Mouse (Mus musculus) embryonic stem cell, embryonic (primary cell): ENCODE data around the gene Dnajb9.

Experiments
- CTCF ChIA-PET, 4 experiments: fragments of 300-600 bp in 2 of 4; fragments of 350-600 bp in 2 of 4; sonication (Branson Sonifier 250); formaldehyde crosslinking; loops; one replicate each; lab custom pipeline; 2022; ENCODE audit warnings: inconsistent platforms in 2 of 4; lab: Charles Lee
- POLR2A ChIA-PET, 4 experiments: fragments of 300-600 bp in 2 of 4; fragments of 350-600 bp in 2 of 4; sonication (Branson Sonifier 250); formaldehyde crosslinking; loops; one replicate each; lab custom pipeline; 2022; ENCODE audit warnings: antibody characterized with exemption in 4 of 4, inconsistent platforms in 1 of 4; lab: Charles Lee

Gene Dnajb9

DNA sequence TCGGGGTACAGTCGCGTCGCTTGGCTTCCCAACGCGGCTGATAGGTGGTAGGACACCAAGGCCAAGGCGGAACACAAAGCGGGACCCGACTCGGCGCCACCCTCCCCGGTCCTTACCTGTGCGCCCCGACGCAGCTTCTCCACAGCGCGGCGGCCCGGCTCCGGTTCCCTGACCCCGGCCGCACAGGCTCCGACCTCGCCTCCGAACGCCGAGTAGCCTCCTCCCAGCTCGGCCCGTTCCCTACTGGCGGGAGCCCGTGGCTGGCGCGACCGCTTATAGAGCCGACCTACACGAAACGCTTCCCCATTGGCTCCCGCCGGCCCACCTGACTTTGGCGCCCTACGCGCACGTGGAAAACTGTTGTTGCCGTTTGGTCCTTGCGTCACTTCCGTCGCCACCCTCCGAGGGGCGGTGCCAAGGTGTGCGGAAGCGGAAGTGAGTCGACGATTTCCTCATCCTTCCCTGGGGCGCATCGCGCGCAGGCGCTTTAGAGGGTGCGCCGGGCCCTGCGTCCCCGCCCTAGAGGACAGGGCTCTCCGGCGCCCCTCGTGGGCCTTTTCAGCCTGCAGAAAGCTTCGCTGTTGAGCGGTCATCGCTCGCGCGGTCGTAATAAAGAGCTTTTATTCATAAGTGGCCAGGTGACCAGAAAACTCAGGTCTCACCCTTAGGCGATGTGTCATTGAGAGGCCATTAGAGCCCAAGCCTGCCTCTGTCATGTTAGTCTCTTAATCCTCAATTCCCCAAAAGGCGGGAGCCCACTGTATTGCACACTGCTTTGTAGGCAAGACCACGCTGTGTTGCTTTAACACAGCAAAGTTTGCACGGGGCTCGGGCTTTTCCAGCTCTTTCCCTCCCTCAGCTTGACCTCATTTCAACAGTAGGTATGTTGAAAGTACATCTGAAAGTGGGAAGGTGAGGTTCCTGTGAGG, at the start of gene Dnajb9:
Gene Dnajb9 (minus strand): TSS at position 503 of the 929 bp plus-strand sequence.
- CTCF ChIA-PET: interaction anchor here in 3 of 4 experiments (0.6 to 1.3 kb wide), 5 partner anchors 11 to 507 kb away, joined by 3 to 4 read pairs (median 4); partner anchors contain the start of genes Nrcam (in 1 of the 3) and Pnpla8 (in 1 of the 3)
- POLR2A ChIA-PET: interaction anchor here (0.6 to 4.5 kb wide), 45 partner anchors 10 to 1580 kb away, joined by 3 to 75 read pairs (median 4); partner anchors contain the start of genes Nrcam (in 3 of the 4) and Pnpla8 (in 3 of the 4)

DNA sequence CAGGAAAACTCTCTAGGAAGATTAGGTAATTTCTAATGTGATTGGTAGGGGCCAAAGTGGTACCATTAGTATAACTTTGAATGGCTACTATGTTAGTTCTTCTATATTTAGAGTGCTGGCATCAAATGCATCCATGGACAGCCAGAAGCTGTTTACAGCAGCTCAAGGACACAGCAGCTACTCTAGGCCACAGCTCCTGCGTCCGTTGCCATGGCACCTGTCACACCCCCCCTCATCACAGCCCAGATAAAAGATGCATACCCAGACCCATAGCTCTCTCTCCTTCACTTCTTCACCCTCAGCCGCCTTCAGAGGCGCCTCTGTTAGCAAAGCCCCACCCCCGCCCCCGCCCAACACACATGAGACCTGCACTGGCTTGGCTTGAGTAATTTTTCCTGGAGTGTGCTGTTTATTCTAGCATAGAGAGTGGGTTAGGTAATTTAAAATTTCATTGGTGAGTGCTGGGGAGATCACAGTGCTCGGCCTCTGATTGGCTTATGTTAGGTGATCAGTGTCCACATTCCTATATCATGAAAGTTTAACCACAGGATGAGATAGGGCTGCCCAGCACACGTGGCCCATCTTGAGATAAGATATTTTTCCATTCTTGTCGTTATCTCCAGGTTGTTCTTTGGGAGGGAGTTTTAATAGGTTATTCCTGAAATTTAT, 38.3 kb upstream of the Dnajb9 start:
- ChIA-PET POLR2A (interaction anchor here in 2 of 4 experiments (0.7 to 2.1 kb wide), 3 partner anchors 20 to 39 kb away, joined by 3 to 6 read pairs (median 5); partner anchors contain the start of gene Pnpla8 (in 1 of the 2)), CTCF (no interaction called here)

DNA sequence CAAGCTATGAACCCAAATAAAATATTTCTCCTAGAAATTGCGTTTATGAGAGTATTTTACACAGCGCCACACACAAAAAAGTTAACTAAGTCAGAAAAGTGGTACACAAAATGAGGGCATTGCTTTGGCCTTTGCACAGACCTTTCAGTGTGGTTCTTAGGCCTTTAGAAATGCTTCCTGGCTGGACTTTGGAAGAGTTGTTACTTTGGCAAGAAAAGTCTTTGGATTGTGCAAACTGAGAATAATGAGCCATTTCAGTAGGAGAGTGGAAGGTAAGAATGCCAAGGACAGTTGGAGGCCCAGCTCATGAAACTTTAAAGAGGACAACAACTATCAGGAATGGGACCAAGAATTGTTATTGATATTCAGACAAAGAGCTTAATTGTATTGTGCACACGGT, 35.6 kb upstream of the Dnajb9 start:
- CTCF ChIA-PET: no interaction called here
- POLR2A ChIA-PET: interaction anchor here in 2 of 4 experiments (0.8 to 1.4 kb wide), 3 partner anchors 24 to 36 kb away, joined by 3 read pairs; partner anchors contain the start of genes Dnajb9 (in 1 of the 2) and Pnpla8 (in 1 of the 2)

DNA sequence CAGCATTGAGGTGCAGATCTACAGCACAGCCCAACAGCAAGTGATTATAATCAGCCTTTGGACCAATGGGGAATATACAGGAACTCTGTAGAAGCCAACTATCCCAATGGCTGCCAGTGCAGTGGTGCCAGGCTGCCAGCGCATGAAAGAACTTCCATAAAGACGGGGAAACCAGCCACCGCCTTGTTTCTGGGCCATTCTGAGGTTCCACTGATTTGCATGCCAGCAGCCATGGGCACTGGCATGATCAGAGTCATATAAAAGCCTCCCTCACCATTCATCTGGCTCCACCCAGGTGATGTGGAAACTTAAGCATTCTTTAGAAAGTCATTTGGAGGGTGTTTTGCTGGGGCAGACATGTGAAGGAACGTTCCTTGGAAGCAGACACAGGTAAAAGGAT, 32.3 kb upstream of the Dnajb9 start:
- CTCF ChIA-PET: interaction anchor here in 1 of 4 experiments (0.5 kb wide), 1 partner anchor 607 kb away, joined by 3 read pairs; no protein-coding TSS in a partner anchor
- POLR2A ChIA-PET: no interaction called here

DNA sequence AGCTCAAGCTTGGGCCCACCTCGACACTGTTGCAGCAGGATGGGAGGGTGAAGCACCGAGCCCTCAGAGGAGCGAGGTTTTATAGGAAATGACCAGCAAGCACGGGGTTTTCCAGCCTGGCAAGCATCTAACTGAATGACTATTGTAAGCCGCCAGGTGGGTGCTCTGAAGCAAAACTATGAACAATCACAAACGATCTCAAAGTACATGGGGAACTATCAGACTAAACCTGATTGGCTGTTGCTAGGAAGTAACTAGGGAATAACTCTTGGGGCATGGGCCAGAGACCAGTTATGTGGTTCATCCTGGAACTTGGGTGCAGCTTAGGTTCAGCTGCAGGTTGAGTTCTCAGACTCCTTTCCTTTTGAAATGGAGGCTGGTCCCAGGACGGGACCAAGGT, 31.0 kb upstream of the Dnajb9 start:
- ChIA-PET POLR2A (no interaction called here), CTCF (no interaction called here)

DNA sequence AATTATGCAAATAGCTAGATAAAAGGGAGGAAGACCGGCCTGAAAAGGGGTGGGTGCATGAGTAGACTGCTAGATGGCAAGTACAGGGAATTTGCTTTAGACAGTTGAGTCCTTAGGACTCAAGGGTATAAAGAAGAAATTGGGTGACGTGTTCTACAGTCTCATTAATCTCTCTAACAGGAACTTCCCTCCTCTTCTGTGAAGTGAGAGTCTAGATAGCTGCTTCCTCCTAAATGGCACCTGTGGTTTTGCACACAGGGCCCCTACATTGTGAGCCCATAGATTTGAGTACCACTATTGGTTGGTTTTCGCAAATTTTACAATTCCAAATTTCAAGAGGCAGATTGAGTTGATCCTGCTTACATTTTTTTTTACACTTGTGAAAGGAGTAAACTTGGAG, 14.5 kb upstream of the Dnajb9 start:
- POLR2A ChIA-PET: interaction anchor here in 2 of 4 experiments (0.6 to 1.5 kb wide), 4 partner anchors 16 to 44 kb away, joined by 3 to 6 read pairs (median 4); no protein-coding TSS in a partner anchor
- CTCF ChIA-PET: no interaction called here

DNA sequence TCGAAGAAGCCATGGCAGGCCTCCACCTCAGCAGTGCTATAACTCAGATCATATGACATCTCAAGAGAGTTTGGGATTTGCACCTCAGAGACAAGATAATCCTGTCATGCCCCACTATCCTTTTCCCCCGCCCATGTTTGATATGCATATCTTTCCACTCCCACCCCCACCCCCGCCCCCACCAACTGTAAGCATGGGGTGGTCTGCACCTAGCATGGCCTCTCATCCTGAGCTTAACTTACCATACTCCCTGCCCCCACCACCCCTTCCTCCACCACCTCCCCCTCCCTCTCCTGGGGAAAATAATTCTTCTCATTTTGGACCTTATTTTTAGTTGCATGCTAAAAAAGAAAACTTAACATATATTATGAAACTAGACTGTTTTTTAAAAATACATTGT, 12.9 kb upstream of the Dnajb9 start:
- CTCF ChIA-PET: no interaction called here
- POLR2A ChIA-PET: interaction anchor here in 2 of 4 experiments (0.9 to 3.3 kb wide), 4 partner anchors 12 to 46 kb away, joined by 3 to 39 read pairs (median 22); partner anchors contain the start of gene Dnajb9 (in 2 of the 2)

DNA sequence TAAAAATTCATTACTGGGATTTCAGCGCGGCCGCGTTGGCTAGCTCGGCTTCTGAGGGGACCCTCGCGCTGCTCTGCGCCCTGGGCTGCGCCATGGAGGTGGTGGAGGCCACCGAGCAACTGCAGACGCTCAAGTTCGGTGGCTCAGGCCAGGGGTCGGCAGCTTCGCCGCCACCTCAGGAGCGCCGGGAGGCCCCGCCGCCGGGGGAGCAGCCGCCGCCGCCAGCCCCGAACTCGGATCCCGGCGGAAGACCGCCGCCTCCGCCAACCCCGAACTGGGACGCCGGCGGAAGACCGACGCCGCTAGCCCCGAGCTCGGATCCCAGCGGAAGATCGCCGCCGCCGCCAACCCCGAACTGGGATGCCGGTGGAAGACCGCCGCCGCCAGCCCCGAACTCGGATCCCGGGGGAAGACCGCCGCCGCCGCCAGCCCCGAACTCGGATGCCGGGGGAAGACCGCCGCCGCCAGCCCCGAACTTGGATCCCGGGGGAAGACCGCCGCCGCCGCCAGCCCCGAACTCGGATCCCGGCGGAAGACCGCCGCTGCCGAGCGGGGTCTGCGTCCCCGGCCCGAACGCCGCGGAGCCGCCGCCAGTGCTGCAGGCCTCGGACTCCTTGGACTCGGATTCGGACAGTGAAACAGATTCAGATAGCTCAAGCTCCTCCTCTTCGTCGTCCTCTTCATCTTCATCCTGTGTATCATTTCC, 11.7 kb upstream of the Dnajb9 start:
- ChIA-PET POLR2A (interaction anchor here (0.6 to 3.3 kb wide), 15 partner anchors 10 to 1725 kb away, joined by 3 to 39 read pairs (median 5); partner anchors contain the start of gene Dnajb9 (in 4 of the 4)), CTCF (interaction anchor here in 2 of 4 experiments (1.1 to 1.3 kb wide), 2 partner anchors 11 to 12 kb away, joined by 4 read pairs; partner anchors contain the start of gene Dnajb9 (in 1 of the 2))

DNA sequence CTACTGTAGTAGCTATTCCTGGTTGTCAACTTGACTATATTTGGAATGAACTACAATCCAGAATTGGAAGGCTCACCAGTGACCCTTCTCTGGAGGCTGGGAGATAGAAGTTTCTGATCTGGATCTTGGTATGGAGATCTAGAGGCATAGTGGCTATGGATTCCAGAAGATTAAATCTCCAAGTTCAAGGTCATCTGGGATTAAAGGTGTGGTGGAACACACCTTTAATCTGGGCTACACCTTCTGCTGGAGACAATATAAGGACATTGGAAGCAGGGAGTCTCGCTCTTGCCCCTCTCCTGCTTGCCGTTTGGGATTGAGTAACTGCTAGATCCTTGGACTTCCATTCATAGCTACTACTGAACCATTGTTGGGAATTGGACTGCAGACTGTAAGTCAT, 10.9 kb upstream of the Dnajb9 start, which contains the start of gene Pnpla8:
Gene Pnpla8 (plus strand): TSS at position 301 of the 400 bp plus-strand sequence.
- ChIA-PET POLR2A (interaction anchor here in 3 of 4 experiments (0.7 to 3.3 kb wide), 13 partner anchors 9 to 54 kb away, joined by 3 to 39 read pairs (median 5); partner anchors contain the start of gene Dnajb9 (in 3 of the 3)), CTCF (interaction anchor here in 2 of 4 experiments (1.1 to 1.3 kb wide), 2 partner anchors 11 kb away, joined by 4 read pairs; partner anchors contain the start of gene Dnajb9 (in 1 of the 2))

DNA sequence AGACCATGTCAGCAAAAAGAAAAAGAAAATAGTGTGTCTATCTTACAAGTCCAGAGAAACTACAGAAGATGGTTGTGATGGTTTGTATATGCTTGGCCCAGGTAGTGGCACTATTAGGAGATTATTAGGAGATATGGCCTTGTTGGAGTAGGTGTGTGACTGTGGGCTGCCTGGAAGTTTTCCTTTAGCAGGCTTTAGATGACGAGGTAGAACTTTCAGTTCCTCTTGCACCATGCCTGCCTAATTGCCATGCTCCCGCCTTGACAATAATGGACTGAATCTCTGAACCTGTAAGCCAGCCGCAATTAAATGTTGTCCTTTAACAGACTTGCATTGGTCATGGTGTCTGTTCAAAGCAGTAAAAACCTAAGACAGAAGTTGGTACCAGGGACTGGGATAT, 1.4 kb upstream of the Dnajb9 start:
- ChIA-PET POLR2A (interaction anchor here in 2 of 4 experiments (0.7 to 4.5 kb wide), 6 partner anchors 10 to 57 kb away, joined by 3 to 55 read pairs (median 6); partner anchors contain the start of gene Pnpla8 (in 2 of the 2)), CTCF (no interaction called here)

DNA sequence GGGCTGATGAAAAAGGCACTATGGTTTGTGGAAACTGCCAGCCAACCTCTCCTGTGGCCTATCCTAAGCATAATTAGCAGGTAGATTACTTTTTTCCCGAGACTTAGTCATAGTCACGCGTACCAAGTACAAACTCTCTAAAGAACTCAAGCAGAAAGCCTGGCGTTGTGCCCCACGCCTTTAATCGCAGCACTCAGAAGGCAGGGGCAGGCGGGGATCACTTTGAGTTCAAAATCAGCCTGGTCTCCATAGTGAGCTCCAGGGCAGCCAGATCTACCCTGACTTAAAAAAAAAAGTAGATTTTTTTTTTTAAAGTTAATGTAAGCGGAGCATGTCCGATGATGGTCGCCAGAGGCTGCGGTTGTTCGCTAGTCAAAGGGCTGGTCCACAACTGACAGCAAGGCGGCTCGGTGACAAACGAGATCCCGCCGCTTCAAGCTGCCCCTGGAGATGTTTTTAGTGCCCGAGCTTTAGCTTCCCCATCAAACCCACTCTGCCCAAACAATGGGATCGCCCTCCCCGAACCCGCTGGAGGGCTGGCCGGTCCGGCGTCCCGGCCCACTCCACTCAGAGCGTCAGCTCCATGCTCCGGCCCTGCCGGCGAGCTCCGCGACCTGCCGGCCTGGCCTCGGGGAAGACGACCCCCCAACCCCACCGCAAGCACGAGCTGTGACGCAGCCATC, 844 bp downstream of the Dnajb9 start:
- CTCF ChIA-PET: interaction anchor here in 1 of 4 experiments (1.3 kb wide), 1 partner anchor 59 kb away, joined by 3 read pairs; no protein-coding TSS in a partner anchor
- POLR2A ChIA-PET: interaction anchor here (0.6 to 4.5 kb wide), 40 partner anchors 11 to 1579 kb away, joined by 3 to 75 read pairs (median 4); partner anchors contain the start of genes Nrcam (in 3 of the 4) and Pnpla8 (in 3 of the 4)

DNA sequence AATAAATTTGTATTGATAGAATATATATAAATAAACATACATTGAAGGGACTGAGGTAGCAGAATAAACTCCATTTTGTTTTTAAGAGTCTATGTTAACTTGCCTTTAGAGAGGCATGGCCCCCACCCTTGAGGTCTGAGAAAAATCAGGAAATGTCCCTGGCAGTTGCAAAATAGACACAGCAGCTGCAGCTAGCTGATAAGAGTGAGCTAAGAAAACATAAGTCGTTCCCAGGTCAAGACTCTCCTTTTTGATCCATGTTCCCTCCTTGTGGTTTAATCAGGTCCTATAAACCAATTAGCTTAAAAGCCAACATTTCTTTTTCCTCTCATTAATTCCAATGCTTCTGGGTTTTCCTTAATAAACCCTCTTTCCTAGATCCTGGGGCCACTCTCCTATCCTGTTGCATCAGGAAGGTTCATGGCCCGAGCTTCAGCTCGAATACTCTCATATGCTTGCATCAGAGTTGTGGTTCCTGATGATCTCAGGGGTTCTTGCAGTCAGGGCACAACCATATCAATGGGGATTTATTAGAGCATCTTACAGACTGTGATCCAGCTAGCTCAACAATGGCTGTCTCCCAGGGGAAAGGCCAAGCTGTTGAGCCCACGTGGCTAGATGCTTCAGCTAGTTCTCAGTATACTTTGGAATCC, 12.1 kb downstream of the Dnajb9 start:
- ChIA-PET POLR2A (interaction anchor here in 2 of 4 experiments (2.6 to 4.9 kb wide), 2 partner anchors 12 kb away, joined by 9 to 20 read pairs; partner anchors contain the start of gene Dnajb9 (in 2 of the 2)), CTCF (no interaction called here)

DNA sequence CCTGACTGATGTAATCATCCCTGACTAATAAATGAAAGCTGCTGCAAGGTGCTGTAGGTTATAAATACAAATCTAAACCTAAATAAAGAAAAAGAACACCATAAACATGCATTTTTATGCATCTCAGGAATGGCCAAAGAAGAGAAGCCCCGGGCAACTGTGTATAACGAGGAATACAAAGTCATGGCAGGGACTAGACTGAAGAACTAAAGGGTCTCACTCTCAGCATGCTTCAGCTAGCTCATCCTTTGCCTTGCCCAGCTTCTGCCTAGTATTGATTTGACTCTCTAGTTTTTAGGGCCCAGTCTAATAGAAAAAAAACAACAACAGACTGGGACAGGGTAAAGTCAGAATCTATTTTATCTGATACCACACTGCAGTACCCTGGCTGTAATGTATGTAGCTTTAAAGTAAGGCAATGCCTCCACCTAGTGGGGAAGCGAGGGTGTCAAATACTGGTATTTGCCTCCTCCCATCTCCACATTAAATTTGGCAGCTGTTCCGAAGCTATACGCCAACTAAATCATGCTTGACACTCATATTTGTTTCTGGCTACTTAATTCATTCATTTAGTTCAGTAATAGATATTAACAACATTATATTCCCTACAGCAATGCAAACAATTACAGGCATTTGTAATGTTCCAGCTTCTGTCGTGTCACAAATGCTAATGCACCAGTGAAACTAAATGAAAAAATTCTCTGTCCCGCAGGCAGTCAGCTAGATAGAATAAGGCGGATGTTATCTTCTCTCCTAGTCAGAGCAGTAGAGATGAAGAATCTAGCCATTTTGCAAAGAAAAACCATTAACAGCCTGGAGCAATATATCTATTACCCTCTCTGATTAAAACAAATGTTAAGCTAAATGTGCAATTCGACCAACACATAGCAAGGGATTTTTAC, 28.8 kb downstream of the Dnajb9 start:
- POLR2A ChIA-PET: interaction anchor here in 2 of 4 experiments (0.9 to 2.0 kb wide), 3 partner anchors 28 to 29 kb away, joined by 3 to 8 read pairs (median 7); partner anchors contain the start of gene Dnajb9 (in 2 of the 2)
- CTCF ChIA-PET: interaction anchor here in 3 of 4 experiments (0.6 to 1.2 kb wide), 4 partner anchors 9 to 95 kb away, joined by 3 to 7 read pairs (median 5); no protein-coding TSS in a partner anchor

DNA sequence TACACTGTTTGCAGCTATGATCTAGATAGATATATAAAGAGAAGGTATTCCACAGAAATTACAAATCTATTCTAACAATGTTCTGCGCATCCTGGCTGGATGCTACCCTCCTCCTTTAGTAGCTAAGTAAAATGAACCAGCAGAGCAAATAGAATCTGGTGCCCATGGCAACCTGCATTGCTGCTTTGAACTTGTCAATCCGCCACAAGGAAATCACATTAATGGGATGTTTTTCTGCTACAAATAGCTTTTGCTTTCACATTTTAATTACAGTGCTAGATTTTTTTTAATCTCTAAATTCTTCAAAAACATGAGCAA, 33.1 kb downstream of the Dnajb9 start:
- ChIA-PET POLR2A (no interaction called here), CTCF (no interaction called here)

DNA sequence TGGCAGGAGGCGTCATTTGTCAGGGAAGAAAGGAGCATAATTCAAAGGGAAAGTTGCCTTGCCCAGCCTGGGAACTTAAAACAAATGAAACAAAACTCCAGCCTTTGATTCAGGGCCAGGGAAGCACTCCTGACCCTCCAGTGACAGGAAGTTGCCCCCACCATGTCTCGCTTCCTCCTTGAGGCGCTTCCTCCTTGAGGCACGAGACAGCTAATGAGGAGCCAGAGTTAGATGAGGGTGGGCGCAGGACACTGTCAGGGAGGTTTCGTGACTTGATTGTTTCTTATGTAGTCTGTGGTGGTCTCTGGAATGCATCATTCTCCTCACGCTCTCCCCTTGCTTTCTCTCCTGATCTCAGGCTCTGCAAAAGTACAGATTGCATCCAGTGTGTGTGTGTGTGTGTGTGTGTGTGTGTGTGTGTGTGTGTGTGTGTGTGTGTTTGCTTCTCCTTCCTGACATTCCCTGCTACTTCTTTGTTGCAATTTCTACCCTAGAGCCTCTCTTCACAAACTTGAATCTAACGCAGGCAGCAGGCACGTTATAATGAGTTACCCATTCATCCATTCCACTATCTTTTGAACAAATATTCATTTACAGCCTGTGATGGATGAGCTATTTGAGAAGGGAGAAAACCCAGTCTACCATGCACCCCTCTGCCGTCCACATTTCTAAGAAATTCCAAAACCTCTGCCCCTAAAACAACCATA, 33.6 kb downstream of the Dnajb9 start:
- ChIA-PET POLR2A (no interaction called here), CTCF (no interaction called here)
